Mouse (Mus musculus): ENCODE data around the gene Iqcd.

The Iqcd gene

DNA sequence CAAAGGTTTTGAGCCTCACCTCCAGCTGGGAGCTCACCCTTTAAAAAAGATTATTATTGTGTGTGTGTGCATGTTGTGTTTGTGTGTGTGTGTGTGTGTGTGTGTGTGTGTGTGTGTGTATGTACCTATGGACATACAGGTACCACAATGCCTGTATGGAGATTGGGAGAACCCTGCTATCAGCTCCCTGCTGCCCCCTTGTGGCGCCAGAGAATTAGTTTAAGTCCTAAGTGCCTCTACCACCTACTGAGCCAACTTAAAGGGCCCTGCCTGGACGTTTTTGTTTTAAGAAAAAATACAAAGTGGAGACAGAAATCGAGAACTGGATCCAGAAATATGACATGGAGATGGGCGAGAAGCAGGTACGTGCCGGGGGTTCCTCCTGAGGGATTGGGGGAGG lies 16.0 kb downstream of the Iqcd start:
- peak; percentile 59 for DNase-seq (ENCODE audit: low spot score)

DNA sequence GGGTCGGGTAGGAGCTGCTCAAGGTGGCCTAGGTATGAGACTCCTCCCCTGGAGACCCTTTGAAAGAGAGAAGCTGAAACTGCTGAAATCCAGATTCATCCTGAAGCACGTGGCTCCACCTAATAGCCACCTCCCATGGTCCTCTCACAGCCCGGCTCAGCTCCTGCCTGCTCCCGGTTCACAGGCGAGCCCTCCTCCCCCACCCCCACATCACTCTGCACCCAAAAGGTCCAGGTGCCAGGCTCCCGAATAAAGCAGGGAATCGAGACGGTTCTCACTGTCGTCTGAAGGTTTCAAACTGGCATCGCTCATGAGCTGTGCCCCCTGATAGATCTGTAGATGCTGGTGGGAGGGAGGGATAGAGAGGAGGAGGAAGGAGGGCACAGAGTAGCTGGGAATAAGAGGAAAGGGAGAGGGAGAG lies 16.4 kb downstream of the Iqcd start:
- no peak for DNase-seq (ENCODE audit: low spot score)

DNA sequence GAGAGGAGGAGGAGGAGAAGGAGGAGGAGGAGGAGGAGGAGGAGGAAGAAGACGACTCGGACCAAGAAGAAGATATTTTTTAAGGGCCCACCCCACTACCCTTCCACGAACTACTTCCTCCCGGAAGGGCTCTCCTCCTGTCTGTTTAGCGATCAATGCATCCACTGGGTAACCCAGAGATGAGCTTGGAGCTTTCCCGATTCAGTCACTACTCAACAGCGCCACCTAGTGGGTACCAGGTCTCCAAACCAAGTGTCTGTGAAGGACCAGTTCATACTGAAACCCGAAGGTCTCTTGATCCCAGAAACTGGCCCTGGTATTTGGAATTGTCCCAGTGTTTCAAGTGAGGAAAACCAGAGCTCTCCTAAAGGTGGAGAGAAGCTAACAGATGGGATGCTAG lies 16.9 kb downstream of the Iqcd start:
- DNase-seq (ENCODE audit: low spot score) = peak; percentile 76

DNA sequence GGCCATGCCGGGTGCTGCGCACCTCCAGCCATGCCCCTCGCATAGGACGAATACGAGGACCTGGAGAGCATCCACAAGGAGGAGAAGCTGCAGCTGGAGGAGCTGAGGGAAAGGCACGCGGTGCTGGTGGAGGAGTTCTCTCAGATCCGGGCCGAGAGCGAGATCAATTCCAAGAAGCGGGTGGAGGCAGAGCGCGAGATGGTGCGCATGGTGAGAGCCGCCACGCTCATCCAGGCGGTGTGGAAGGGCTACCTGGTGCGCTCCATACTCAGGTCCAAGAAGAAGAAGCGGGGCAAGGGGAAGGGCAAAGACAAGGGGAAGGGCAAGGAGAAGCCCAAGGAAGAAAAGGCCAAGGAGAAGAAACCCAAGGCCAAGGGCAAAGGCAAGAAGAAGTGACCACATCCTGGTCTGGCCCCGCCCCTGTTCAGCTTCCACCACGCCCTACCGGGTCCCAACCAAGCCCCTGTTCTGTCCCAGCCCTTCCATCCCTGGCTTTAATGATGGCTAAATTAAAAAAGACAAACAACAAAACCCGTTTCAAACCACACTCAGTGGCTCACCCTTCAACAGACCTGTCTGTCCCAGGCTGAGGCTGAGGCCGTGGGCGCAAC lies 17.9 kb downstream of the Iqcd start:
- DNase-seq (ENCODE audit: low spot score) = no peak

DNA sequence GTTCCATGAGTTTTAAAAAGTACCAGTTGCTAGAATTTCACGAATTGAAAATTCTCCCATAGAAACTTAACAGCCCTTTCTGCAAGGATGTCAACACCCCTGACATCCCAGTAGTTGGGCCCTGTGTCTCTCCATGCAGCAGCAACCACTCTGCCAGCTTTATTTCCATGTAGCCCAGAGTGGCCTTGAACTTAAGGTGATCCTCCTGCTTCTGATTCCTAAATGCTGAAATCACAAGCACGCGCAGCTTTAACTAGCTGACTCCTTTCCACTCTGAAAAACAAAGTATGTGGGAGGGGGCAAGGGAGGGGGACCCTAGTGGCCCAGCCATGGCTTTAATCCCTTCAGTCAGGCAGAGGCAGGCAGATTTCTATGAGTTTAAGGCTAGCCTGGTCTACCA lies 18.5 kb downstream of the Iqcd start:
- DNase-seq (ENCODE audit: low spot score) = no peak

DNA sequence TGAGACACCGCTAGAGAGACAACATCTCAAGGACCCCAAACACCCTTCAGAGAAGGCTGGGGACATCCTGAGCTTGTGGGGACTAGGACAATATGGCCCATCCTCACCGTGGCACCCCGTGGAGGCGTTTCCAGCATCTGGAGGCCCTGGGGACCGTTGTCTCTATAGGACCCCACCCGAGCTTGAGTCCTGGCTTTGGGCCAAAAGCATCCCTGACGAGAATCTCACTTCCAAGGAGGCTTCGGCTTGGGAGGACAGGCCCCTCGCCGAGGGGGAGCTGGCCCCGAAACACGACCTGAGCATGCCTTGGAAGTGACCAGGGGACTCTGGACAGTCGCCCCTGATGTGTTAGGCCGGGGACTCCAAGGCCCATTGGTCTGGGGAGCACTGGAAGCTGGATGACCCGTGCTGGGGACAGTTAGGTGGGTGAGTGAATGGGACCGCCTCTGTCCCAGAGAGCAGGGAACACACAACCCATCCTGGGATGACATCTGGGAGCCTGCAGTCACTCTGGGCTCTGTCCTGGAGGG lies 20.5 kb downstream of the Iqcd start:
- no peak for DNase-seq (ENCODE audit: low spot score)

DNA sequence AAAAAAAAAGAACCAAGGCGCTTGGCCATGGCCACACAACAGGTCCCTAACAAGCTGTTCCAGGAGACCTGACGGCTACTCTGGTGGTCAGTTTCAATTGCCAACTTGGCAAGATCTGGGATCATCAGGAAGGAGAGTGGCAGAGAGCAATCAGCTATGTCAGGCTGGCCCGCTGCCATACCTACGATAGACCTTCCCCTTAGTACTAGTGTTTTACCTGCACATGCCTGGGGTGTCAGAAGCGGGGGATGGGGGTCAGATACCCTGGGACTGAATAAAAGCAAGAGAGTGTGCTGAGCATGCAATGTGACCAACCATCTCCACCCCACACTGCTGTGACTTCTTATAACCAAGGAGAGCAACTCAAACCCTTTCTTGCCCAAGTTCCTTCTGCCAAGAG lies 22.1 kb downstream of the Iqcd start:
- no peak for DNase-seq (ENCODE audit: low spot score)

DNA sequence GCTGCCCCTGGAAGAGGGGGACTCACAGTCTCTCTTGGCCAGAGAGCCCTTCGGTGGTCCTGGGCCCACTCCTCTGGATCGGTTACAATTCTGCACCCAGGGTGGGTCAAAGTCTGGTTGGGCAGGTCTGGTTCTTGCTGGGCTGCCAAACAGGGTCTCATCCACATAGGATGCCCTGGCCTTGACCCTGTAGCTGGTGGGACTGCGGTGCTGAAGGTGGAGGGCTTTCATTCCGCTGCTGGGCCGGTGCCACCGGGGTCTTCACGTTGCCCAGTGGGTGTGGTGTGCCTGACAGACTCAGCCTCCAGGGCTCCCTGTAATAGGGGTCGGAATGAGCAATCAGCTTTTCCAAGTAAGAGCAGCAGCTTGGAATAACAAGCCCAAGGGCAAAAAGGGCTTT lies 22.6 kb downstream of the Iqcd start:
- DNase-seq (ENCODE audit: low spot score) = no peak

DNA sequence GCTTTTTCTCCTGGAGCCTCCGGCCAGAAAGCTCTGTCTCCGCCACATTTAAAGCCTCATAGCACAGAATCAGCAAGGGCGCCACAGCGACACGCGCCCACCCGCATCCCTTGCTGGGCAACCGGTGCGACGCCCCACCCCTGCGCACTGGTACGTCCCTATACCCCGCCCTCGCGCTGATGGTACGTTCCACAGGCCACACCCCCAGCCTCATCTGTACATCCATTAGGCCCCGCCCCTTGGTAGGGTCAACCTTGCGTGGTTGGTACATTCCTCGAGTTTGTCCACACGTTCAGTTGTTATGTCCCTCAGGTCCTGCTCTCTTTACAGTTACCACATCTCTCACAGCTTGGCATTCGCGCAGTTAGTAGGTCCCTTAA lies 23.6 kb downstream of the Iqcd start, which contains the start of the genes Rita1 and Ddx54:
TSS of gene Rita1 (minus strand) at position 148 of the 380 bp plus-strand sequence.
TSS of gene Ddx54 (plus strand) at position 298 of the 380 bp plus-strand sequence.
- DNase-seq (ENCODE audit: low spot score) = peak; percentile 96

DNA sequence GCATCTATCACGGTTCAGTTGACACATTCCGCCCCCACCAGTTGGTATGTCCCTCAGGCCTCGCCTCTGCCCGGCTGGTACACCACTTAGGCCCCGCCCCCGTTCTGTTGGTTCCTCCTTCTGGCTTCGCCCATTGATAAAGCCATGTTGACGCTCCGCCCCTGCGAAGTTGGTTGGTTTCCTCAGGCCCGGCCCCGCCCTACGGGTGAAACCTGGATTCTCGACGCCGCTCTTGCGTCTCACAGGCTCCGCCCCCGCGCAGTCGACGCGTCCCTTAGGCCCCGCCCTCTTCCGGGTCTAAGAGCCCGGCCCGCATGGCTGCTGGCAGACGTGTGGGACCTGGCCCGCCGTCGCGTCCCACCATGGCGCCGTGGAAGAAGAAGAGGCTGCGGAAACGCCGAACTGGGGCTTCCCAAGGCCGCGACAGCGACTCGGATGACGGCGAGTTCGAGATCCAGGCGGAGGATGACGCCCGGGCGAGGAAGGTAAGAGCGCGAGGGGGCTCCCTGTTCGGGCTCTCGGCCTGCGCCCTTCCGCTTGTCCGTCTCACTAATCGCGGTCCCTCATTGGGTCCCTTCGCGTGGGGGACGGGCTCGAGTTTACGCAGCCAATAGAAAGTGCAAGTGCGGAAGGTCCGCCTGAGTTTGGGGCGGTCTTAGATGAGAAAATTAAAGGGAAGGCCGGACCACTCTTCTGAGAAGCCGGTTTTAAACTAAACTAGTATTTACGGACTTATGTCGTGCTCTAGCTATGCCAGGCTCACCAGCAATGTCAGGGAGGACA lies 24.2 kb downstream of the Iqcd start:
- peak; percentile 96 for DNase-seq (ENCODE audit: low spot score)

DNA sequence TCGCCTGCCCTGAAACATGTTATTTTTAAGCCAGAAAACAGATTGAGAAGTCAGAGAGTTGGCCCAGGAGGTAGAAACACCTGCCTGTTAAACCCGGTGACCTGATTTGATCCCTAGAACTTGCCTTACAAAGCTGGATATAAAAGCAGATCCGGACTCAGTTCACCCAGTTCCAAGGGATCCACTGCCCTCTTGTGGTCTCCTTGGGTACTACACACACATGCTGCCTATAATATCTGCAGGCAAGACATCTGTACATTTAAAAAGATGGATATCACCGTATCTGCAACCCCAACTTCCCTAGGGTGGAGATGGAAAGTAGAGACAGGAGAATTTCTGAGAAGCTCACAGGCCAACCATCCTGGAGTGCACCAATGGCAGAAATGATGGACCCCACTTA lies 27.1 kb downstream of the Iqcd start:
- no peak for DNase-seq (ENCODE audit: low spot score)

DNA sequence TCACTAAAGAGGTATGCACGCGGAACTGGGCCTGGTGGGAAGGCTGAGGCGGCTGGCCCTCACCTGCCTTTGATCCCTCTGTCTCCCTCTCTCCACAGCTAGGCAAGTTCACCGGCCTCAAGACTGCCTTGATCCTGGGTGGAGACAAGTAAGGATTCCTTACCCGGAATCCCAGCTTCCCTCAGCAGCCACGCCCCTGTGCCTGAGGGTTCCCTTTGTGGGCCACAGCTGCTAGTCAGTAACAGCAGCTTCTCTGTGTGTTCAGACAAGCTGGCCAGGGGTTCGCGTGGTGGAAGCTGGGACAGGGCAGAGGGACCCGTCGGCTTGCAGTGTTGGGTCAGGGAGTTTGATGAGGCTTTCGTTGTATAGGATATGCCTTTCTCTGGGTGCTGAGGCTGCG lies 30.0 kb downstream of the Iqcd start:
- DNase-seq (ENCODE audit: low spot score) = no peak

DNA sequence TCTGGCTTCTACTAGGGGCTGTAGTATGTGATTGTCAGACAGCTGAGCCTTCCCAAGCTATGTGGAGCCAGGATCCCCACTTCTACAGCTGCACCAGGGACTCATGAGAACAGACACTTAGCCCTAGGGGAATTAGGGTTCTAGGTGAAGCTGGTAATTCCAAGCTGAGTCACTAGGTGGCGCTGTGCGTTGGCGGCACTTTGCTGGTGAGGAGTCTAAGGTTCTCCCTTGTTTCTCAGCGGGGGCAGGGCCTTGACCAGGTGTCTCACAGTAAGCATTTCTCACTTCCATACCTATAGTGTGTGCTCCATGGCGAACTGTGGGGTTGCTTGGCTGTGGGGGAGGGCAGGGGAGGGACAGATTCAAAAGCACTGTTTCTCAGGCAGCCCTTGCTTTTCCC lies 30.4 kb downstream of the Iqcd start:
- no peak for DNase-seq (ENCODE audit: low spot score)

DNA sequence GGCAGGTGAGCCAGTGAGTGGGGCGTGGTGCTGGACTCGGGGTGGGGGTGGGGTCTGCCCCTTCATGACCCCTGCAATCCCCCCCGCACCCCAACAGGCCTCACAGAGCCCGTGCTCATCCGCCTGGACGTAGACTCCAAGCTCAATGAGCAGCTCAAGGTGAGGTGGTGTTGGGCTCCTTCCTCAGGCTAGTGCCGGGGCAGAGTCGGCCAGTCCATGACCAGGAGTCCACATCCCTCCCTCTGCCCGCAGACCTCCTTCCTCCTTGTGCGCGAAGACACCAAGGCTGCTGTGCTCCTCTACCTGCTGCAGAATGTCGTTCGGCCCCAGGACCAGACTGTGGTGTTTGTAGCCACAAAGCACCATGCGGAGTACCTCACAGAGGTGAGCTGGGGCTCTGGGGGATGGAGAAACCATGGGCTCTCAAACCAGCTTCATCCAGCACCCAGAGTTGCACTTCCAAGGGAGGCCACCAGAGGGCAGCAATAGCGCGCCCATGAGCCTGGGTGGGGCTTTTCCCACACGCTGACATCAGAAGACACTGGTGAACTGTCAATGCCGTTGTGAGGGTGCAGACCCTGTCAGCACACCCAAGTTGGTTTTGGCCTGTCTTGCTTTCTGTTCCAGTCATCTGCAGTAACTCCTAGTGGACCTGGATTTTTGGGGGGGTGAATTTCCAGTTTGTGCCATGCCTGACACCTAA lies 31.7 kb downstream of the Iqcd start:
- peak; percentile 76 for DNase-seq (ENCODE audit: low spot score)

DNA sequence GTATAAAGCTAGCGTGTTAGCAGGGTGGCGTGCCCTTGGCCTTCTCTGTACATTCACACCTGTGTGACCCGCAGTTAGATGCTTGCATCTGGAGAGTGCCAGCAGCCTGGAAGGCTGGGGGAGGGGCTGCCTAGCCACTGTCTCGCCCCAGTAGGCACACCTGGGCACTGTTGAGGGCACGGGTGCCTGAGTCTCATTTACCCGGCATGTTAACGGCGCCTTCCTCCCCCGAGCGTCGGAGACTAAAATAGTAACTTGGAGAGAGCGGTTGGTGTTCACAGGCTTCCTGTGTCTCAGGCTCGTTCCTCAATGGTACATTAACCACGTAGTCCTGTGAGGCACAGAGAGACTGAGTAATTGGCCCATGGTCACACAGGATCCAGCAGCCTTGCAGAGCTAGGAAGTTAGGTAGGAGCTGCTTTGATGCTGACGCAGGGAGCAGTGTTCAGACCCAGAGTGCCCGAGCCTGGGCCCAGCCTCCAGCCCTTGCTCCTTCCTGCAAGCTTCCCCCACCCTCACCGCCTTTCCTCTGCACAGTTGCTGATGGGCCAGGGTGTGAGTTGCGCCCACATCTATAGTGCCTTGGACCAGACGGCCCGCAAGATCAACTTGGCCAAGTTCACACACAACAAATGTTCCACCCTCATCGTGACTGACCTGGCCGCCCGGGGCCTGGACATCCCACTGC lies 32.4 kb downstream of the Iqcd start:
- DNase-seq (ENCODE audit: low spot score) = no peak

DNA sequence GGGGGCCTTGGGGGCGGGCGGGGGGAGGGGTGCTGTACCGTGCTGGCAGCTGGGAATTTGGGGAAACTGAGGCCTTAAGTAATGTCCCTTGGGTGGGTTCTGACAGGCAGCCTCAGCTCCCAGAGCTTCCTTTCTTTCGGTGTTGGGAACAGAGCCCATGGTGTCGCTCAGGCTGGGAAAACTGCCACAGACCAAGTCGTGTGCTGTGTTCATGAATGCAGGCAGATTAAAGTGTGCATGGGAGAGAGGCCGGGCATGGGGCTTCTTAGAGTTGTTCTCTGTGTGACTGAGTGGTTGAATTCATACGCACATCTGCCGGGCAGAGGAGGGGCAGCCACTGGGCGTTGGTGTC lies 33.0 kb downstream of the Iqcd start:
- no peak for DNase-seq (ENCODE audit: low spot score)

DNA sequence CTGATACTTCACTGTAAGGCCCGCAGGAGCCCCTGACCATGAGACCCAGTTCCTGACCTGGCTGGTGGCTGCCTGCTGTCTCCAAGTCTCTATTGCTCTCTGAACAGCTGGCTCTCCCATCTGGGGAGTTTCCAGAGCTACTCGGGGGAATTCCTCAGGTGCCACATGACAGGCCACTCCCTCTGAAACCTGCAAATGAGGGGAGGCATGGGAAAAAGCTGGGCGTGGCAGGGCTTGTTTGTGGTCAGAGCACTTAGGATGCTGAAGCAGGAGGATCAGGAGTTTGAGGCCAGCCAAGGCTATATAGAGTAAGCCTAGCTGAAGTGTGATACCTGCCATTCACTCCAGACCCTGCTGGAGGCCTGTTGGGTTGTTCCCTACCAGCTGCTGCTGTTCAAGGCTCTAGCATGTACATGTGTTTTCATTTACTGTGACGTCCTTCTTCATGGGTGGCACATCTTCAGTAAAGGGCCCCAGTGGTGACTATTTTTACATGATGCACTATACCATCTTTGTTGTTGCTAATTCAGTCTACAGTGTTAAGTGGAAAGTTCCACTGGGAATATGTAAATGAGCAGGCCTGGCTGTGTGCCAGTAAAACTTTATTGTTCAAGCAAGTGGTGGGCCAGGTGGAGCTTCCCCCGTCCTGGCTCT lies 33.5 kb downstream of the Iqcd start:
- DNase-seq (ENCODE audit: low spot score) = no peak

DNA sequence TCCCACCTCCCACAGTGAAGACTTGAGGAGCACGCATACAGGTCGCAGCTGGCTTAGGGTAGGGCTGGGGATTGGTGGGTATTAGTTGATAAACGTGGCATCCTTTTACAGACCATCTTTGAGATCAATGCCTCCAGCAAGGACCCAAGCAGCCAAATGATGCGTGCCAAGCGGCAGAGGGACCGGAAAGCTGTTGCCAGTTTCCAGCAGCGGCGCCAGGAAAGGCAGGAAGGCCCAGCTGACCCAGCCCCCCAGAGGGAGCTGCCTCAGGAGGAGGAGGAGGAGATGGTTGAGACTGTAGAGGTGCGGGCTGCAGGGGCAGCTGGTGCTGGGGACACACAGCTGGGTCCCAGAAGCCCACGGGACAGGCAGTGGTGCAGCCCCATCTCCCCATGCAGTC lies 35.6 kb downstream of the Iqcd start:
- DNase-seq (ENCODE audit: low spot score) = no peak

DNA sequence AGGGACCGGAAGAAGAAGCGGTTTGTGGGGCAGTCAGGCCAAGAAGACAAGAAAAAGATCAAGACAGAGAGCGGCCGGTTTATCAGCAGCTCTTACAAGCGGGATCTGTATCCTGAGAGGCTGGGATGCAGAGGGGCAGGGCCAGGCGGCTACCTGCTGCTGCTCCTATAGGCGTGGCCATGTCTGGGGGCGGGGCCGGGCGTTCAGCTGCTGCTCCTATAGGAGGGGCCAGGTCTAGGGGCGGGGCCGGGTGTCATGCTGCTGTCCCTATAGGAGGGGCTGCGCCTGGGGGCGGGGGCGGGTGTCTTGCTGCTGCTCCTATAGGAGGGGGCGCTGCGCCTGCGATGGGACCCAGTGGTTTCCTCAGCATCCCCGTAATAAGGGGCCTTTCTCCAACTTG lies 37.6 kb downstream of the Iqcd start:
- no peak for DNase-seq (ENCODE audit: low spot score)

DNA sequence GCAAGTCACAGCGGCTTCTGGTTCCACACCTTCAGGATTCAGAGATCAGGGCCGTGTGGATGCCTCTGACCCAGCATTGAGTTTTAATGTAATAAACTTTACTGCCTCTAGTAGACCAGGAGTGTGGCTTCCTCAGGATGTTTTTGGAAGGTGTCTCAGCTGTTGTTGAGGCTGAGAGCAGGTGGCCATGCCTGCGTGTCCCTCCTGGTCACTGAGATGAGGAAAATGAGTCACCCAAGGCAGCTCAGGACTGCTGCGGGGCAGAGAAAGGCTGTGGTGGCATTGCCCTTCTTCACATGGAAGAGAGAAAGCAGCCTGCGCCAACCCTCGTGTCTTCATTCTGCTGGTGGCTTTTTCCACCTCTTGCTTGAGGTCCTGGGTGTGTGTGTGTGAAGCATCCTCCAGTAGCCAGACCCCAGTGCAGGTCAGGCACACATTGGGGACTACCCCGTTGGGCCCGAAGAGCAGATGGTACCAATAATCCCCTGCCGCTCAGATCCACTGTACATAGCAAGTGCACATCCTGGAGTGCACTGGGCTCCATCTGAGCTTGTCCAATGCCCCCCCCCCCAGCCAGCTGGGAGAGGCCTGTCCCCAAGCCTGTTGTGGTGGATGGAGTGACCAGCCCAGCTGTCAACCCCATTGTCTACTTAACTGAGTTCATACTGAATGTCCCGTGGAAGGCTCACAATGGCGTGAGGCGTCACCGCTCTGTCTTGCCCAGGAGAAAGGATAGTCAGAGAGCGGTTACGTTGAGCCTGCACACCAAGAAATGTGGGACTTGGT lies 38.9 kb downstream of the Iqcd start:
- no peak for DNase-seq (ENCODE audit: low spot score)

DNA sequence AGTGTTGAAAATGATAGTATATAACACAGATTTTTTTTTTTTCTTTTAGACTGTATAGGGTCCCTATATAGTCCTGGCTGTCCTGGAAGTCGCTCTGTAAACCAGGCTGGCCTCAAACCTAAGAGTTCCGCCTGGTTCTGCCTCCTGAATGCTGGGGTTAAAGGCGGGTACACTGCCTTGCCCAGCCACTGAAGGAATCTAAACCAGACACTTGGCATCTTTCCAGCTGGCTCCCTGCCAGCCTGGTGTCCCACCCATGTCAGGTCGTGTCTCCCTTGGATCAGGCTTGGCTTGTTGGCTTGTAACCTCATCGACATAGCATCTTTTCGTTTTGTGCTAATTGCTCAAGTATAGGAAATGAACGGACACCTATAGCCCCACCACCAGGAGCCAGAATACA lies 39.8 kb downstream of the Iqcd start:
- DNase-seq (ENCODE audit: low spot score) = no peak
